Mouse (Mus musculus) left cerebral cortex, adult 11 months (tissue): ENCODE data around the gene Acbd6.

Experiments
- DNase-seq: peaks from one replicate; pipeline ENCODE4 v3.0.0; 2022; ENCODE audit warnings: low spot score

Acbd6 gene

GRCm38 (mm10) chr1:155724301-155724700, 166.4 kb downstream of the Acbd6 start:
- DNase-seq: no peak

- no peak for DNase-seq
These were observed 168.0 kb downstream of the Acbd6 start for GRCm38 (mm10) chr1:155725876-155726275.

DNA sequence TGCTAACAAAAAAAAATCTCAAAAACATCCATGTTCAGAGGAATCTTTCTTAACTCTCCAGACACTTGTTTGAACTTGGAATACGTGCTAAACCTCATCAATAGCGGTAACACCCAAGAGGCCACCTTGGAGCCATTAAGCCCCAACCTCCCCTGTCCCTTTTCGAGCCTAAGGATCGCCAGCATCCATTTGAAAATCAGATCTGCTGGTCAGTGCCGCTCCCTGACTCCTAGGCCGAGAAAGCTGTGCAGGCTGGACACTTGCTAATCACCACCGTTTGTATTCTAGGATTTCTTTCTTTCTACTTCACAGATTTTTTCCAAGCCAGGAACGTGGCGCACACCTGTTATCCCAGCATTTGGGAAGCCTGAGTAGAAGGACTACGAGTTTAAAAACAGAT, 169.9 kb downstream of the Acbd6 start:
- no peak for DNase-seq

- no peak for DNase-seq
These were observed 171.3 kb downstream of the Acbd6 start for GRCm38 (mm10) chr1:155729113-155729795.

- DNase-seq: no peak
These were observed 173.2 kb downstream of the Acbd6 start for GRCm38 (mm10) chr1:155731156-155731555.

GRCm38 (mm10) chr1:155736096-155736825, 178.3 kb downstream of the Acbd6 start:
- no peak for DNase-seq

DNA sequence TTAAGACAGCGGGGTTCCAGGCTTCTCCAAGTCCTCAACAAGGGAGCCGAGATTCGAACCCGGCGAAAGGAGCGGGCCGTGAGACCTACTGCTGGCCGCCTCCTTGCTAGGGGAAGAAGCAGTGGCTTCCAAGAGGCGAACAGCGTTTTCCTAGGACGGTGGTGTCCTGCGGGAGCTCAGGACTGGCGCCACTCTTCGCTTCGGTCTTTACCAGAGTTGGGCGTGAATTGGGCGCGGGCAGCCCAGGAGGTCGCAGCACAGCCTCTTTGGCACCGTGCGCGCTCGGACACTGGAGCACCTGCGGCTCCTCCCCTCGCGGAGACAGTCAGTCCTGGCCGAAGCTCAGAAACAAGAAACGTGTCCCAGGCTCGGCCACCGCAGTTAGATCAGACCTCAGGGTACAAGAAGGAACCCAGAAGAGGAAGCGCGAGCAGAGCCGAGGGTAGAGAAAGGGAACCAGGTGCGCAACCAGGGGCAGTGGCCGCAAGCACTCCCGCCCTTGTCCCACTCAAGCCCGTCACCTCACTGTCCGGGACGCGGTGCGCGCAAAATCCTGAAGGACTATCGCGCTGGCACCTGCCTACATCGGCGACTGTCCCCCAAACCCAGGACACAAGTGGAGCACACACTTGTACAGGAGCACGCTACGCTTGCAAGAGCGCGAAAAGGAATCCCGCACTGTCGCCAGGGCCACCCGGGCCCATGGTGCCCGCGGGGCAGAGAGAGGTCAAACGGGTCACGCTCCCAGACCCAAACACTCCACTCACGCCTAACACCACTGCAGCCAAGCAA, 179.3 kb downstream of the Acbd6 start:
- DNase-seq: no peak

GRCm38 (mm10) chr1:155737809-155738383, 180.0 kb downstream of the Acbd6 start:
- no peak for DNase-seq
